Mouse (Mus musculus) liver, embryonic 14.5 days (tissue): ENCODE results near the gene Eng. TPM values are rescaled to one million over a fixed set of nuclear protein-coding genes. Genes with fewer than 3 reads are reported as not detected.

Source experiments
- ATAC-seq: fragments of 200-750 bp; cut with Nextera tagmentation; 2 replicates; pipeline ENCODE4 v1.8.0; 2017; ENCODE audit warnings: moderate number of reproducible peaks, mild to moderate bottlenecking, moderate library complexity; ENCODE audit not compliant: insufficient read depth
- DNase-seq, 3 experiments: peaks; one replicate each; pipeline ENCODE4 v3.0.0-alpha.2; 2012 to 2013; ENCODE audit warnings: low read depth in 3 of 3, low spot score in 3 of 3
- H3K27ac ChIP-seq: fragments of 300-500 bp; sonication (generic); 2 replicates; pipeline ENCODE4 v1.5.1; 2014; ENCODE audit warnings: moderate library complexity, mild to moderate bottlenecking, control low read depth, inconsistent platforms
- H3K27me3 ChIP-seq: fragments of 300-500 bp; sonication (generic); 2 replicates; pipeline ENCODE4 v1.6.1; 2014; ENCODE audit warnings: mild to moderate bottlenecking, low read length, moderate library complexity; ENCODE audit not compliant: control insufficient read depth, insufficient read depth
- H3K36me3 ChIP-seq: fragments of 300-500 bp; sonication (generic); replicated peaks from 2 replicates; pipeline ENCODE4 v1.6.1; 2014; ENCODE audit warnings: low read depth; ENCODE audit not compliant: control insufficient read depth, insufficient read depth
- H3K4me1 ChIP-seq, 2 experiments: fragments of 200-500 bp in 1 of 2; fragments of 300-500 bp in 1 of 2; sonication (generic) in 1 of 2; replicated peaks; 2 replicates each; pipeline ENCODE4 v1.6.1; 2012 to 2014; ENCODE audit warnings: antibody characterized with exemption in 1 of 2, inconsistent platforms in 1 of 2, low read length in 1 of 2; ENCODE audit not compliant: control insufficient read depth in 2 of 2, insufficient read depth in 2 of 2
- H3K4me2 ChIP-seq: fragments of 300-500 bp; sonication (generic); 2 replicates; pipeline ENCODE4 v1.6.1; 2014; ENCODE audit warnings: low read depth, mild to moderate bottlenecking, control low read depth, moderate library complexity
- H3K4me3 ChIP-seq, 2 experiments: fragments of 200-500 bp in 1 of 2; fragments of 300-500 bp in 1 of 2; sonication (generic) in 1 of 2; 2 replicates each; pipeline ENCODE4 v1.5.1; 2012 to 2014; ENCODE audit warnings: low read depth in 2 of 2, low read length in 2 of 2, mild to moderate bottlenecking in 2 of 2, control low read depth in 1 of 2, inconsistent platforms in 1 of 2, moderate library complexity in 1 of 2; ENCODE audit not compliant: insufficient read depth in 1 of 2
- H3K9ac ChIP-seq: fragments of 300-500 bp; sonication (generic); replicated peaks from 2 replicates; pipeline ENCODE4 v1.6.1; 2014; ENCODE audit warnings: mild to moderate bottlenecking, control low read depth, moderate library complexity
- H3K9me3 ChIP-seq: fragments of 300-500 bp; sonication (generic); 2 replicates; pipeline ENCODE4 v1.6.1; 2016; ENCODE audit warnings: low read length, mixed read lengths; ENCODE audit not compliant: control insufficient read depth
- CTCF ChIP-seq: IDR thresholded peaks from 2 replicates; pipeline ENCODE4 v1.5.1; 2016; ENCODE audit warnings: antibody characterized with exemption, low read depth, control low read depth
- EP300 ChIP-seq: IDR thresholded peaks from 2 replicates; pipeline ENCODE4 v1.6.1; 2016; ENCODE audit warnings: antibody characterized with exemption, low read depth
- WGBS: fragments of 180-500 bp; shearing (Covaris S2); extraction: QIAGEN DNeasy Blood & Tissue Kit; methylation state at CpG from one replicate; pipeline ENCODE4 v1.1.7; 2014; ENCODE audit not compliant: insufficient replicate concordance; 5-methylcytosine and 5-hydroxymethylcytosine counted together
- microRNA counts: library from miRNA; unstranded; fragments of <30 nt; microRNA quantifications from one replicate; lab custom pipeline; 2016
- microRNA-seq: library from miRNA; unstranded; fragments of <30 nt; microRNA quantifications from one replicate; pipeline ENCODE4, GENCODE M21; 2016
- polyA plus RNA-seq, 2 experiments: library from polyadenylated mRNA; depleted of rRNA in 1 of 2; stranded (reverse) in 1 of 2; unstranded in 1 of 2; fragments of >200 nt; fragmentation: Nextera tagmentation in 1 of 2; extraction: Ambion mirVana in 1 of 2; gene quantifications; 2 replicates each; pipeline versions ENCODE4 v1.2.1 to v1.2.3; 2012 to 2014

Eng gene
- polyA plus RNA-seq, 2 experiments = 13.9 to 15.4 TPM

DNA sequence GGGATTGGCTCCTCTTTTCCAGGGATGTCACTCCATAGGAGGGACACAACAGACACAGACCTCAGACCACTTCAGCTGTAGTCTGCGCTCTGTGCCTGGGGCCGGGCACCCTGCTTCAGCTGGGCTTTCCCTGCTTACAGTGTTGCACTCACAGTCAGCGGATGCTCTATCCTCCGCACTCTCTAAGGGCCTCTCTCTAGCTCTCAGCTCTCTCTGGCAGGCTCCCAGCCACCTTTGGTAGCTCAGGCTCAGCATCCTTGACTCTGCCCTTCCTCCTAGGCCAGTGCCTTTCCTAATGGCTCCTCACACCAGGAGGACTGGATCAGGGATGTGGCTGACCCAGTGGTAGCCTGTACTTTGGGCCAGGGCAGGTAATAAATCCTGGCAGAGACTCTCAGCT is 85.5 kb downstream of the Eng start:
- no peak for ATAC-seq
- Histone ChIP-seq H3K27ac (no peak overlapping the region), H3K4me2 (no peak overlapping the region), H3K27me3 (no peaks in the 10 kb centered on the region), H3K9me3 (no peaks in the 10 kb centered on the region), H3K4me3 (no peak overlapping the region), H3K9ac (no peak overlapping the region), H3K36me3 (no peaks in the 10 kb centered on the region), H3K4me1 (peaks cover 0 to 5% of the 10 kb centered on the region in 2 experiments; a peak in 2 of 4 replicates)
- no peak for DNase-seq
- TF ChIP-seq EP300 (no peak), CTCF (no peak)
- 71% methylated on average over 4 of the region's 4 CpGs for WGBS

MicroRNA genes within 50 kb of the gene (microRNA counts, 519-probe panel; counts per million panel counts)
- microRNA mmu-miR-1954 (lab: Ali Mortazavi, UCI) = 69.9 counts per million
- microRNA mmu-miR-2861 (lab: Ali Mortazavi, UCI) = 69.9 counts per million

Small RNA genes within 50 kb of the gene (microRNA-seq; reads per million reads assigned to microRNA genes)
- gene Gm47291 = not detected
- gene Mir1954 = not detected
- not detected for gene Mir2861
- not detected for gene Mir3960
- gene Mir8093 = not detected

Other genes with a start within 250 kb of the Eng start
- gene Naif1, start 196.1 kb upstream of the Eng start, polyA plus RNA-seq (2012; rRNA removed) = 1.3 and 1.4 TPM in 2 replicates
- gene Naif1, start 196.1 kb upstream of the Eng start, polyA plus RNA-seq (2014; fragmentation: Nextera tagmentation; extraction: Ambion mirVana) = 1.6 and 2.0 TPM in 2 replicates
- gene Slc25a25, start 195.2 kb upstream of the Eng start, polyA plus RNA-seq (2012; rRNA removed) = 5.4 and 6.0 TPM in 2 replicates
- 5.5 and 7.0 TPM in 2 replicates for gene Slc25a25, start 195.2 kb upstream of the Eng start, polyA plus RNA-seq (2014; fragmentation: Nextera tagmentation; extraction: Ambion mirVana)
- gene Fam102a, start 111.3 kb upstream of the Eng start, polyA plus RNA-seq (2012; rRNA removed) = 0.88 and 1.0 TPM in 2 replicates
- gene Fam102a, start 111.3 kb upstream of the Eng start, polyA plus RNA-seq (2014; fragmentation: Nextera tagmentation; extraction: Ambion mirVana) = 0.91 and 1.1 TPM in 2 replicates
- gene Dpm2, start 75.7 kb upstream of the Eng start, polyA plus RNA-seq (2012; rRNA removed) = 53.5 and 61.6 TPM in 2 replicates
- gene Dpm2, start 75.7 kb upstream of the Eng start, polyA plus RNA-seq (2014; fragmentation: Nextera tagmentation; extraction: Ambion mirVana) = 53.6 and 54.6 TPM in 2 replicates
- 0.11 TPM in 2 replicates for gene Pip5kl1, start 71.8 kb upstream of the Eng start, polyA plus RNA-seq (2012; rRNA removed)
- not detected in 2 replicates for gene Pip5kl1, start 71.8 kb upstream of the Eng start, polyA plus RNA-seq (2014; fragmentation: Nextera tagmentation; extraction: Ambion mirVana)
- gene 9430097D07Rik, start 70.9 kb upstream of the Eng start, polyA plus RNA-seq (2012; rRNA removed) = not detected in 2 replicates
- gene 9430097D07Rik, start 70.9 kb upstream of the Eng start, polyA plus RNA-seq (2014; fragmentation: Nextera tagmentation; extraction: Ambion mirVana) = 0.06 TPM in 1 of 2 replicates, not detected in the other
- 5.4 and 5.6 TPM in 2 replicates for gene St6galnac4, start 59.5 kb upstream of the Eng start, polyA plus RNA-seq (2012; rRNA removed)
- gene St6galnac4, start 59.5 kb upstream of the Eng start, polyA plus RNA-seq (2014; fragmentation: Nextera tagmentation; extraction: Ambion mirVana) = 6.2 and 6.8 TPM in 2 replicates
- 9.9 and 14.3 TPM in 2 replicates for gene St6galnac6, start 46.9 kb upstream of the Eng start, polyA plus RNA-seq (2012; rRNA removed)
- gene St6galnac6, start 46.9 kb upstream of the Eng start, polyA plus RNA-seq (2014; fragmentation: Nextera tagmentation; extraction: Ambion mirVana) = 3.2 and 4.4 TPM in 2 replicates
- 0.34 and 0.37 TPM in 2 replicates for gene Ak1, start 24.8 kb upstream of the Eng start, polyA plus RNA-seq (2012; rRNA removed)
- gene Ak1, start 24.8 kb upstream of the Eng start, polyA plus RNA-seq (2014; fragmentation: Nextera tagmentation; extraction: Ambion mirVana) = 0.44 and 0.59 TPM in 2 replicates
- 45.3 and 51.0 TPM in 2 replicates for gene Fpgs, start 57.5 kb downstream of the Eng start, polyA plus RNA-seq (2012; rRNA removed)
- gene Fpgs, start 57.5 kb downstream of the Eng start, polyA plus RNA-seq (2014; fragmentation: Nextera tagmentation; extraction: Ambion mirVana) = 21.6 and 25.7 TPM in 2 replicates
- gene Cdk9, start 66.5 kb downstream of the Eng start, polyA plus RNA-seq (2012; rRNA removed) = 53.9 and 60.7 TPM in 2 replicates
- gene Cdk9, start 66.5 kb downstream of the Eng start, polyA plus RNA-seq (2014; fragmentation: Nextera tagmentation; extraction: Ambion mirVana) = 36.5 and 42.0 TPM in 2 replicates
- gene Sh2d3c, start 74.5 kb downstream of the Eng start, polyA plus RNA-seq (2012; rRNA removed) = 4.7 and 5.8 TPM in 2 replicates
- 3.5 and 5.1 TPM in 2 replicates for gene Sh2d3c, start 74.5 kb downstream of the Eng start, polyA plus RNA-seq (2014; fragmentation: Nextera tagmentation; extraction: Ambion mirVana)
- 0.07 TPM in 1 of 2 replicates, not detected in the other for gene 6330409D20Rik, start 94.4 kb downstream of the Eng start, polyA plus RNA-seq (2012; rRNA removed)
- gene 6330409D20Rik, start 94.4 kb downstream of the Eng start, polyA plus RNA-seq (2014; fragmentation: Nextera tagmentation; extraction: Ambion mirVana) = not detected in 2 replicates
- gene Tor2a, start 110.6 kb downstream of the Eng start, polyA plus RNA-seq (2012; rRNA removed) = 21.2 and 30.7 TPM in 2 replicates
- 25.2 and 28.1 TPM in 2 replicates for gene Tor2a, start 110.6 kb downstream of the Eng start, polyA plus RNA-seq (2014; fragmentation: Nextera tagmentation; extraction: Ambion mirVana)
- 0.18 and 0.22 TPM in 2 replicates for gene Ttc16, start 129.0 kb downstream of the Eng start, polyA plus RNA-seq (2012; rRNA removed)
- 0.09 and 0.10 TPM in 2 replicates for gene Ttc16, start 129.0 kb downstream of the Eng start, polyA plus RNA-seq (2014; fragmentation: Nextera tagmentation; extraction: Ambion mirVana)
- 1.3 and 1.7 TPM in 2 replicates for gene Ptrh1, start 129.2 kb downstream of the Eng start, polyA plus RNA-seq (2012; rRNA removed)
- gene Ptrh1, start 129.2 kb downstream of the Eng start, polyA plus RNA-seq (2014; fragmentation: Nextera tagmentation; extraction: Ambion mirVana) = 1.9 and 2.2 TPM in 2 replicates
- gene Cfap157, start 137.8 kb downstream of the Eng start, polyA plus RNA-seq (2012; rRNA removed) = not detected in 2 replicates
- not detected in 2 replicates for gene Cfap157, start 137.8 kb downstream of the Eng start, polyA plus RNA-seq (2014; fragmentation: Nextera tagmentation; extraction: Ambion mirVana)
- gene Stxbp1, start 200.7 kb downstream of the Eng start, polyA plus RNA-seq (2012; rRNA removed) = 1.4 and 2.1 TPM in 2 replicates
- 2.3 and 2.6 TPM in 2 replicates for gene Stxbp1, start 200.7 kb downstream of the Eng start, polyA plus RNA-seq (2014; fragmentation: Nextera tagmentation; extraction: Ambion mirVana)
- gene Fam129b, start 229.5 kb downstream of the Eng start, polyA plus RNA-seq (2012; rRNA removed) = 5.7 and 5.9 TPM in 2 replicates
- 2.7 and 2.9 TPM in 2 replicates for gene Fam129b, start 229.5 kb downstream of the Eng start, polyA plus RNA-seq (2014; fragmentation: Nextera tagmentation; extraction: Ambion mirVana)